28 mouse cellular contexts compared by ENCODE assay signal in the genomic region with DNA sequence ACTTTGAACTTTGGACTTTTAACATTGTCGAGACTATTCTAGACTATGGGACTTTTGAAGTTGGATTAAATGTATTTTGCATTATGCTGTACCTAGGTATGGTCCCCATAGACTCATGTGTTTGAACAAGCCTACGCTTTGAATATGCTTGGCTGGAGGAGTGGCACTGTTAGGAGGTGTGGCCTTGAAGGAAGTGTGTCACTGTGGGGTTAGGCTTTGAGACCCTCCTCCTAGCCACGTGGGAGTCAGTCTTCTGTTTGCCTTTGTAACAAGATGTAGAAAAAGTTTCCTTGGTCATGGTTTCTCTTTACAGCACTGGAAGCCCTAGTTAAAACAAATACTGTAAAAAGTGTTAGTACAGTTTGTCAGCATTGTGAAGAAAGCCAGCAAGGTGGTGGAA. TPM values are rescaled to one million over a fixed set of nuclear protein-coding genes. Genes with fewer than 3 reads are reported as not detected.
DNase-seq lines count a peak whose midpoint lies in the region; ATAC-seq lines count a peak whose summit lies in the region.
"Had no signal": no experiment of that assay in that cellular context is flagged by ENCODE, and none has a peak within 500 bp of the region (broad histone marks: within the 10 kb centered on the region; RNA-seq: fewer than 3 reads in every experiment).

No protein-coding gene starts in this region.

- peaks cover 10% of the 10 kb centered on the region for H3K36me3 ChIP-seq in stomach, embryonic 16.5 days (ENCODE audit: control insufficient read depth, insufficient read depth, low read length)
- H3K36me3 ChIP-seq: hindbrain, embryonic 13.5 days had no signal

- H3K4me2 ChIP-seq in stomach, embryonic 16.5 days (ENCODE audit: low read depth, low read length), result no peak overlapping the region
- H3K4me2 ChIP-seq: embryonic facial prominence, embryonic 15.5 days; hindbrain, embryonic 13.5 days; limb, embryonic 15.5 days; liver, embryonic 13.5 days had no signal

- peaks cover 6% of the 10 kb centered on the region for H3K4me1 ChIP-seq in stomach, embryonic 16.5 days (ENCODE audit: control insufficient read depth, insufficient read depth, low read length)

- 0 out of 2 replicates have a peak, but pooled peaks have one; percentile 20 for ATAC-seq in granulocyte monocyte progenitor cell, adult 5-6 weeks (replicated peaks; ENCODE audit: poor library complexity, severe bottlenecking)
- ATAC-seq in stomach, embryonic 16.5 days (ENCODE audit: insufficient read depth, low FRiP score), result peak; percentile 61; the same call in 1 of the 2 replicates
- ATAC-seq: forebrain, embryonic 14.5 days; intestine, postnatal 0 days had no signal

- DNase-seq in CD4-positive helper T cell, adult 2 months (ENCODE audit: low read depth, low spot score), result peak; percentile 51
- peak; percentile 76 for DNase-seq in R1 (ENCODE audit: low read depth, low spot score)
- DNase-seq in left cerebral cortex, adult 18-20 months (ENCODE audit: low spot score in 2 of 2), result no peak
- DNase-seq in layer of hippocampus, adult 9-10 months (ENCODE audit: low spot score), result no peak
- DNase-seq in testis, postnatal 14 days (ENCODE audit: low spot score), result no peak
- DNase-seq: adrenal gland, postnatal 14 days; cerebellum, adult 11-12 months; cerebellum, adult 9-11 months; gastrocnemius, postnatal 14 days; heart, adult 11 months; heart, postnatal 36 days; kidney, postnatal 14 days; liver, embryonic 13.5 days; lung, adult 18-20 months; lung, postnatal 14 days; midbrain, embryonic 14.5 days; right cerebral cortex, adult 18-20 months; spleen, adult 18-20 months; thymus, postnatal 25 days had no signal

- no peaks in the 10 kb centered on the region for H3K27me3 ChIP-seq in stomach, embryonic 16.5 days (ENCODE audit: control insufficient read depth, insufficient read depth, low read length)
- H3K27me3 ChIP-seq: embryonic facial prominence, embryonic 15.5 days; hindbrain, embryonic 13.5 days; limb, embryonic 15.5 days; liver, embryonic 13.5 days had no signal

- H3K9ac ChIP-seq in stomach, embryonic 16.5 days (ENCODE audit: low read length), result no peak overlapping the region
- H3K9ac ChIP-seq: embryonic facial prominence, embryonic 15.5 days; hindbrain, embryonic 13.5 days; limb, embryonic 15.5 days; liver, embryonic 13.5 days had no signal

- WGBS in stomach, embryonic 16.5 days, result 53% methylated on average over 3 of the region's 3 CpGs

- no peak overlapping the region for H3K4me3 ChIP-seq in stomach, embryonic 16.5 days (replicated peaks; ENCODE audit: low read length)
- H3K4me3 ChIP-seq: embryonic facial prominence, embryonic 15.5 days; heart, embryonic 10.5 days; hindbrain, embryonic 13.5 days; limb, embryonic 10.5 days; limb, embryonic 15.5 days; liver, embryonic 13.5 days had no signal

- H3K27ac ChIP-seq in stomach, embryonic 16.5 days (ENCODE audit: low read length), result no peak overlapping the region
- H3K27ac ChIP-seq: embryonic facial prominence, embryonic 15.5 days; heart, embryonic 10.5 days; hindbrain, embryonic 13.5 days; limb, embryonic 10.5 days; limb, embryonic 15.5 days; liver, embryonic 13.5 days had no signal

- no peaks in the 10 kb centered on the region for H3K9me3 ChIP-seq in stomach, embryonic 16.5 days (replicated peaks; ENCODE audit: control insufficient read depth, low read length)
- H3K9me3 ChIP-seq: embryonic facial prominence, embryonic 15.5 days; heart, embryonic 10.5 days; hindbrain, embryonic 13.5 days; limb, embryonic 10.5 days; limb, embryonic 15.5 days; liver, embryonic 13.5 days had no signal

RNA-seq across cellular contexts. Expression of a gene that starts 5.7 kb away (rescaled TPM):
- 2.0 and 11.4 TPM in 2 replicates for total RNA-seq in granulocyte monocyte progenitor cell, adult 5-6 weeks (2014; fragmentation: Nextera tagmentation)
- 9.4 TPM in 2 replicates for total RNA-seq in granulocyte monocyte progenitor cell, adult 5-6 weeks (2017)
- 7.2 and 7.8 TPM in 2 replicates for polyA plus RNA-seq in stomach, embryonic 16.5 days (2015; fragmentation: Nextera tagmentation; extraction: Ambion mirVana)
- 10 to 100 TPM; 35.2 to 38.0 TPM for total RNA-seq in left cerebral cortex, adult 18-20 months (2021)

RNA-seq across cellular contexts. Expression of a gene that starts 8.4 kb away (rescaled TPM):
- total RNA-seq in granulocyte monocyte progenitor cell, adult 5-6 weeks (2014; fragmentation: Nextera tagmentation), result 80.2 and 105 TPM in 2 replicates
- 102 and 122 TPM in 2 replicates for total RNA-seq in granulocyte monocyte progenitor cell, adult 5-6 weeks (2017)
- 120 and 134 TPM in 2 replicates for polyA plus RNA-seq in stomach, embryonic 16.5 days (2015; fragmentation: Nextera tagmentation; extraction: Ambion mirVana)
- under 1 TPM in 1 of 2 experiments, not detected in 1; 0.30 TPM for total RNA-seq in left cerebral cortex, adult 18-20 months (2021)

RNA-seq across cellular contexts. Expression of a gene that starts 16.8 kb away (rescaled TPM):
- total RNA-seq in granulocyte monocyte progenitor cell, adult 5-6 weeks (2014; fragmentation: Nextera tagmentation), result 15.1 and 48.9 TPM in 2 replicates
- 10.4 and 24.9 TPM in 2 replicates for total RNA-seq in granulocyte monocyte progenitor cell, adult 5-6 weeks (2017)
- 58.2 and 62.1 TPM in 2 replicates for polyA plus RNA-seq in stomach, embryonic 16.5 days (2015; fragmentation: Nextera tagmentation; extraction: Ambion mirVana)
- total RNA-seq in left cerebral cortex, adult 18-20 months (2021), result 10 to 100 TPM; 23.6 to 26.8 TPM

RNA-seq across cellular contexts. Expression of a gene that starts 34.4 kb away (rescaled TPM):
- 59.2 and 63.1 TPM in 2 replicates for total RNA-seq in granulocyte monocyte progenitor cell, adult 5-6 weeks (2014; fragmentation: Nextera tagmentation)
- total RNA-seq in granulocyte monocyte progenitor cell, adult 5-6 weeks (2017), result 7.2 and 8.6 TPM in 2 replicates
- 79.9 and 88.5 TPM in 2 replicates for polyA plus RNA-seq in stomach, embryonic 16.5 days (2015; fragmentation: Nextera tagmentation; extraction: Ambion mirVana)
- 1,000 to 10,000 TPM; 1,053 to 1,091 TPM for total RNA-seq in left cerebral cortex, adult 18-20 months (2021)

RNA-seq across cellular contexts. Expression of a gene that starts 38.1 kb away (rescaled TPM):
- 50.3 and 66.2 TPM in 2 replicates for total RNA-seq in granulocyte monocyte progenitor cell, adult 5-6 weeks (2014; fragmentation: Nextera tagmentation)
- total RNA-seq in granulocyte monocyte progenitor cell, adult 5-6 weeks (2017), result 17.1 and 22.4 TPM in 2 replicates
- polyA plus RNA-seq in stomach, embryonic 16.5 days (2015; fragmentation: Nextera tagmentation; extraction: Ambion mirVana), result 34.5 and 43.9 TPM in 2 replicates
- 10 to 100 TPM; 37.8 to 46.0 TPM for total RNA-seq in left cerebral cortex, adult 18-20 months (2021)

Comparison
In these comparisons a context has a peak if more than half of its experiments do, and no peak if none do; other contexts are left out.
1. DNase-seq: peak in CD4-positive helper T cell, adult 2 months (single experiment) and R1 (single experiment); none in left cerebral cortex, adult 18-20 months (0 of 2), layer of hippocampus, adult 9-10 months (single experiment) and testis, postnatal 14 days (single experiment).
2. RNA of a gene that starts 8.4 kb away (total RNA-seq): 80.2 to 122 TPM in granulocyte monocyte progenitor cell, adult 5-6 weeks; 0.30 TPM in left cerebral cortex, adult 18-20 months; every median in the first group is over 10 times any median in the second.